Mouse (Mus musculus) erythroblast, embryonic 14.5 days (primary cell): ENCODE data around the gene Tmem164.

Experiments
- GATA1 ChIP-seq: IDR thresholded peaks from 2 replicates; pipeline ENCODE4 v1.6.1; 2012; ENCODE audit warnings: low read length, inconsistent platforms, mixed read lengths
- TAL1 ChIP-seq: IDR thresholded peaks from 3 replicates; pipeline ENCODE4 v1.6.1; 2012; ENCODE audit warnings: low read length, inconsistent platforms, mixed read lengths

- no peak for TF ChIP-seq GATA1
- no peak for TF ChIP-seq TAL1
Observed at GRCm38 (mm10) chrX:142813146-142813545, 131.9 kb downstream of the Tmem164 start.
